Mouse (Mus musculus): ENCODE results near the gene Olfr1261. TPM values are rescaled to one million over a fixed set of nuclear protein-coding genes. Genes with fewer than 3 reads are reported as not detected.

Olfr1261 gene
- total RNA-seq (2022): not detected

- DNase-seq (ENCODE audit: low spot score in 2 of 2): no peak
Observed at GRCm38 (mm10) chr2:89990921-89991320, at the start of gene Olfr1261. Gene Olfr1261 (plus strand): TSS chr2:89991221.

- DNase-seq (ENCODE audit: low spot score in 2 of 2): no peak
Observed at GRCm38 (mm10) chr2:89948564-89948963, 42.5 kb upstream of the Olfr1261 start, which contains the start of gene Olfr1259. Gene Olfr1259 (minus strand): TSS chr2:89948664.

- DNase-seq (ENCODE audit: low spot score in 2 of 2): peak; percentile 12 to 15
Observed at GRCm38 (mm10) chr2:89974184-89974583, 16.8 kb upstream of the Olfr1261 start, which contains the start of gene Olfr1260. Gene Olfr1260 (plus strand): TSS chr2:89974340.

GRCm38 (mm10) chr2:89977709-89978108, 13.3 kb upstream of the Olfr1261 start:
- no peak for DNase-seq (ENCODE audit: low spot score in 2 of 2)

GRCm38 (mm10) chr2:89999845-90000244, 8.8 kb downstream of the Olfr1261 start, which contains the start of gene Olfr1262:
Gene Olfr1262 (plus strand): TSS chr2:90000145.
- no peak for DNase-seq (ENCODE audit: low spot score in 2 of 2)

- DNase-seq (ENCODE audit: low spot score in 2 of 2): no peak
Observed at GRCm38 (mm10) chr2:90011831-90012230, 20.8 kb downstream of the Olfr1261 start, which contains the start of gene Olfr1263. Gene Olfr1263 (plus strand): TSS chr2:90012131.

- no peak for DNase-seq (ENCODE audit: low spot score in 2 of 2)
Observed at GRCm38 (mm10) chr2:90025477-90025876, 34.5 kb downstream of the Olfr1261 start, which contains the start of gene Olfr1264. Gene Olfr1264 (minus strand): TSS chr2:90025577.

- no peak for DNase-seq (ENCODE audit: low spot score in 2 of 2)
Observed at GRCm38 (mm10) chr2:90035037-90035436, 44.0 kb downstream of the Olfr1261 start, which contains the start of gene Olfr1265. Gene Olfr1265 (plus strand): TSS chr2:90035337.

Other genes with a start within 250 kb of the Olfr1261 start
- not detected for gene Olfr1253, start 234.1 kb upstream of the Olfr1261 start, total RNA-seq (2022)
- gene Olfr1254, start 197.6 kb upstream of the Olfr1261 start, total RNA-seq (2022): not detected
- gene Olfr1255, start 179.2 kb upstream of the Olfr1261 start, total RNA-seq (2022): not detected
- gene Olfr1256, start 149.7 kb upstream of the Olfr1261 start, total RNA-seq (2022): not detected
- not detected for gene Olfr48, start 143.0 kb upstream of the Olfr1261 start, total RNA-seq (2022)
- gene Olfr1257, start 112.8 kb upstream of the Olfr1261 start, total RNA-seq (2022): not detected
- gene Olfr1258, start 63.9 kb upstream of the Olfr1261 start, total RNA-seq (2022): not detected
- gene Olfr1259, start 42.6 kb upstream of the Olfr1261 start, total RNA-seq (2022): not detected
- not detected for gene Olfr1260, start 16.9 kb upstream of the Olfr1261 start, total RNA-seq (2022)
- gene Olfr1262, start 8.9 kb downstream of the Olfr1261 start, total RNA-seq (2022): not detected
- gene Olfr1263, start 20.9 kb downstream of the Olfr1261 start, total RNA-seq (2022): not detected
- gene Olfr1264, start 34.4 kb downstream of the Olfr1261 start, total RNA-seq (2022): not detected
- gene Olfr1265, start 44.1 kb downstream of the Olfr1261 start, total RNA-seq (2022): not detected
- gene Olfr140, start 72.4 kb downstream of the Olfr1261 start, total RNA-seq (2022): not detected
- gene Olfr1269, start 130.2 kb downstream of the Olfr1261 start, total RNA-seq (2022): not detected
- not detected for gene Olfr32, start 151.1 kb downstream of the Olfr1261 start, total RNA-seq (2022)
- not detected for gene Olfr1270, start 161.9 kb downstream of the Olfr1261 start, total RNA-seq (2022)
- under 1 TPM in 1 of 4 experiments, not detected in 3; 0.25 TPM for gene Olfr1506, start 233.3 kb downstream of the Olfr1261 start, total RNA-seq (2022)